Mouse (Mus musculus): ENCODE data around the gene Sugp1. TPM values are rescaled to one million over a fixed set of nuclear protein-coding genes. Genes with fewer than 3 reads are reported as not detected.
A peak's percentile ranks its signal among the peaks of the same experiment; 100 is the strongest.
"Not testable (repeated sequence)": the region's sequence is repeated elsewhere in the genome, so short reads cannot be mapped to it uniquely, and the experiment has no call there.

The Sugp1 gene
- polyA plus RNA-seq, 1 experiment = 26.4 TPM

DNA sequence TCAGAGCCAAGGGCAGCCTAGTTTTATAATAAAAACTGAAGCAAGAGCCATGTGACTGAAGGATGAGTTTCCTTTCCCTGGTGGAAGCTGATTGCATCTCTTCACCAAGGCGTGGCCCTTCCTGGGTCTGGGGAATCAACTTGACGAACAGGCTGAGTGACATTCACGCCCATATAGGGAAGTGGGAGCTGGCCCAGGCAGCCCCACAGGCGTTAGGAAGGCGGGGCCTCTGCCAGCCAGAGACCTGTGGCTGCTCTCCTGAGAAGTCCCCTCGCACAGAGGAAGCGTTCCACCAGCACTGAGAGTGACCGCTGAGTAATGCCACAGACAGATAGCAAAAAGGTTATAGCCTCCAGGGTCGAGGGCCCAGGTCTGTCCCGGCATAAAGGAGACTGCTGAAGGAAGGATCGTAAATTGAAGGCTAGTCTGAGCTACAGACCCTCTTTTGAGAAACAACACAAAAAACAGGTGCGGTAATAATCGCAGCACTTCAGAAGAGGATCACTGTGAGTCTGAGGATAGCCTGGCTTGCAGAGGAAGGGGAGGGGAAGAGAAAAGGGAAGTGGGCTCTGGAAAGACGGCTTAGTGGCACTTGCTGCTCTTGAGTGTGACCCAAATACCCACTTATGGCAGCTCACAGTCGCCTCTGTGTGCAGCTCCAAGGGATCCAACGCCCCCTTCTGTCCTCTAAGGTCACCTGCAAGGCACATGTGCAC, 41.3 kb upstream of the Sugp1 start:
- WGBS = under 1% methylated on average over 16 of the region's 16 CpGs
- peak; percentile 45; the same call in 1 of the 2 replicates for TF ChIP-seq POLR2A (IDR thresholded peaks at IDR 0.05; ENCODE audit: borderline replicate concordance, control insufficient read depth, low read depth, low read length)
- peak; percentile 72 for TF ChIP-seq CTCF (IDR thresholded peaks at IDR 0.05; ENCODE audit: control insufficient read depth, insufficient read depth, low read length)
- peaks cover 3% of the 10 kb centered on the region; the same call in 1 of the 2 replicates for H3K4me1 ChIP-seq (ENCODE audit: control insufficient read depth, insufficient read depth, low read length)
- peak overlapping the region; percentile 36 for H3K4me3 ChIP-seq (replicated peaks; ENCODE audit: control insufficient read depth, low read depth, low read length)
- peak overlapping the region; percentile 92 for H3K27ac ChIP-seq (ENCODE audit: control insufficient read depth, insufficient read depth, low read depth, low read length, poor library complexity)

DNA sequence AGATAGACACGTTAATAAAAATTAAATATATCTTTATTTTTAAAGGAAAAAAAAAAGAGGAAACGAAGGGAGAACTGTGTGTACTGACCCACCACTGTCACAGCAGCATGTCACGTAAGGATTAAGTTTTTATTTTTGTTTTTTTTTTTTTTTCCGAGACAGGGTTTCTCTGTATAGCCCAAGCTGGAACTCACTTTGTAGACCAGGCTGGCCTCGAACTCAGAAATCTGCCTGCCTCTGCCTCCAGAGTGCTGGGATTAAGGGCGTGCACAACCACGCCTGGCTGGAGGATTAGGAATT, 40.8 kb upstream of the Sugp1 start:
- 21% methylated on average over 7 of the region's 7 CpGs for WGBS
- peak overlapping the region; percentile 92; the same call in 1 of the 2 replicates for H3K27ac ChIP-seq (ENCODE audit: control insufficient read depth, insufficient read depth, low read depth, low read length, poor library complexity)
- not testable (repeated sequence) for H3K4me3 ChIP-seq (replicated peaks; ENCODE audit: control insufficient read depth, low read depth, low read length); H3K4me1 ChIP-seq (ENCODE audit: control insufficient read depth, insufficient read depth, low read length)

DNA sequence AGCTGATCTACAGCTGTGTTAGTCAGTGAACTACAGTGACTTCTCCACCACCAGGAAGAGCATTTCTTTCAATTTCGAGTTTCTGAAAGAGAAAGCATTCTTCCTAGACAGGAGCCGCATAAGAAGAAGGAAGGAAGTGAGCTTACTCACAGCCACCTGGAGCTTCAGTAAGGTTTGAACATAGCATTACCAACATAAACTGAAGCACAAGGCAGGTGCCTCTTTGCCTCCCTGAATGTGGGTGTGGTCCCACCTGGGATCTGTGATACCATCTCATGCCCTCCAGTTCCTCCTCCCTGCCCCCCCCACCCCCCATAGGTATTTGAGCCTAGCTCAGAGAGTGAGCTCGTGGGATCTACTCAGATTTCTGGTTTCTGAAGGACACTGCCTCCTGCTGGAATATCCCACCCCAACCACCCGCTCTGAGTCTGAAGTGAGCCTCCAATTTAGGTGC, 39.4 kb upstream of the Sugp1 start:
- Histone ChIP-seq H3K4me1 (ENCODE audit: control insufficient read depth, insufficient read depth, low read length) (peaks cover 3% of the 10 kb centered on the region; the same call in 1 of the 2 replicates), H3K27ac (ENCODE audit: control insufficient read depth, insufficient read depth, low read depth, low read length, poor library complexity) (peak overlapping the region; percentile 45), H3K4me3 (replicated peaks; ENCODE audit: control insufficient read depth, low read depth, low read length) (no peak overlapping the region)
- TF ChIP-seq CTCF (IDR thresholded peaks at IDR 0.05; ENCODE audit: control insufficient read depth, insufficient read depth, low read length) (peak; percentile 32; the same call in 1 of the 2 replicates), POLR2A (IDR thresholded peaks at IDR 0.05; ENCODE audit: borderline replicate concordance, control insufficient read depth, low read depth, low read length) (no peak)
- 19% methylated on average over 4 of the region's 4 CpGs for WGBS

DNA sequence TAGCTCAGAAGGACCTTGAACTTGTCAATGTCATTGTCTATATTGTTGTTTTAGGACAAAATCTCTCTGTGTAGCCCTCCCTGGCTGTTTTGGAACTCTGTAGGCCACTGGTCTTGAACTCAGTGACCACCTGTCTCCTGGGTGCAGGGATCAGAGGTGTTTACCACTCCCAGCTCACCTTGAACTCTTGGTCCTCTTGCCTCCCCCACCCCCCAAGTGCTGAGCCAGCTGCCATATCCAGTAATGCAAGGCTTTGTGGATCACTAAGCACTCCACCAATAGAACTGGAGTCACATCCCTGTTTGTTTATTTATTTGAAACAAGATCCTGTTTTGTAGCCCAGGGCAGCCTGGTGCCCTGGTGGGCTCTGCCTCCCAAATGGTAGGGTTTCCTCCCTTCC, 38.3 kb upstream of the Sugp1 start:
- H3K4me1 ChIP-seq (ENCODE audit: control insufficient read depth, insufficient read depth, low read length) = peaks cover 3% of the 10 kb centered on the region; the same call in 1 of the 2 replicates
- TF ChIP-seq CTCF (IDR thresholded peaks at IDR 0.05; ENCODE audit: control insufficient read depth, insufficient read depth, low read length) (no peak), POLR2A (IDR thresholded peaks at IDR 0.05; ENCODE audit: borderline replicate concordance, control insufficient read depth, low read depth, low read length) (no peak)
- H3K27ac ChIP-seq (ENCODE audit: control insufficient read depth, insufficient read depth, low read depth, low read length, poor library complexity) = no peak overlapping the region
- no peak overlapping the region for H3K4me3 ChIP-seq (replicated peaks; ENCODE audit: control insufficient read depth, low read depth, low read length)

DNA sequence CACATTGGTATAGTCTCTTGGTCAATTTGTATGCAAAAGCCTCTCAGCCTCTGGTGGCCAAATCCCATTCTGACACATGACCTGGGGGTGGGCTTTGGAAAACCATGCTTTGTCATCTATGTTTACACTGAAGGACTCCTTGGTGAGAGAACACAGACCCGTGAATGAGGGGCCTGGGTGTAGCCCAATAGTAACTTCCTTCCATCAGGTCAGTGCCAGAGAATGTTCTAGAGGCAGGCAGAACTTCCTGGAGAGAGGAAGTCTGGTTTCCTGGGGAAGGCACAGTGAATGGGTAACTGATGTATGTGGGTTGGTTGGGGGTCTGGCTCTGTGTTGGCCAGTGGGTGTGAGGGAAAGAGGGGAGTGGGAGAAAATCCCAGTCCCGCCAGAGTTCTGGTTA, 37.4 kb upstream of the Sugp1 start:
- Histone ChIP-seq H3K4me3 (replicated peaks; ENCODE audit: control insufficient read depth, low read depth, low read length) (no peak overlapping the region), H3K4me1 (ENCODE audit: control insufficient read depth, insufficient read depth, low read length) (peaks cover 3% of the 10 kb centered on the region; the same call in 1 of the 2 replicates), H3K27ac (ENCODE audit: control insufficient read depth, insufficient read depth, low read depth, low read length, poor library complexity) (no peak overlapping the region)
- WGBS = 42% methylated on average over 2 of the region's 2 CpGs
- TF ChIP-seq POLR2A (IDR thresholded peaks at IDR 0.05; ENCODE audit: borderline replicate concordance, control insufficient read depth, low read depth, low read length) (no peak), CTCF (IDR thresholded peaks at IDR 0.05; ENCODE audit: control insufficient read depth, insufficient read depth, low read length) (no peak)

DNA sequence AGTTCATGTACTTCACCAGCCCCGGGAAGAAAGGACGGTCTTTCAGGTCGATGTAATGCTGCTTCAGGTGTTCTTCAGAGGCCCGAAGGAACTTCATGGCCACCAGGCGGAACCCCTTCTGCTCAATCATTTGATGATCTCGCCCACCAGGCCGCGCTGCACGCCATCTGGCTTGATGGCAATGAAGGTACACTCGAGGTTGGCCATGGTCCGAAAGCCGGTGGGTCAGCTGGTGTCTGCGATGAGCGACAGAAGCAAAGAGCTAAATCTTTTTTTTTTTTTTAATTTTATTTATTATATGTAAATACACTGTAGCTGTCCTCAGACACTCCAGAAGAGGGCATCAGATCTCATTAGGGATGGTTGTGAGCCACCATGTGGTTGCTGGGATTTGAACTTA, 31.8 kb upstream of the Sugp1 start:
- not testable (repeated sequence) for H3K27ac ChIP-seq (ENCODE audit: control insufficient read depth, insufficient read depth, low read depth, low read length, poor library complexity); H3K4me1 ChIP-seq (ENCODE audit: control insufficient read depth, insufficient read depth, low read length); H3K4me3 ChIP-seq (replicated peaks; ENCODE audit: control insufficient read depth, low read depth, low read length)
- WGBS = 90% methylated on average over 14 of the region's 14 CpGs

DNA sequence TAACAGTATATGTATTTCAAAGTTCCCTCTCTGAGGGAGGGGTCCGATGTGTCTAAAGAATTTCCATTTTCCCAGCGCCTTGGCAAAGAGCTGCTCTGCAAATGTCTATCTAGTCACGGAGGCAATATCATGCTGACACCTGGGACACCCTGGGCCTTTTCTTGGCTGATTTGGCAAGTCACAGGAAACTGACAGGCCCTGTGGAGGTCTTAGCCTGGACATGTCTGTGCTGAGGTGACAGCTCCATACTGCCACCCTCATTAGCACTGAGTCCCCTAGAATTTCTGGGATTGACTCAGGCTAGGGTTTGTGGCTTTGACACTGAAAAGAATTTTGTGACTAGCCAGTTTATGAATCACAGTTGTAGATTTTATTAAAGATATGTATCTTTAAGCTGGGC, 30.3 kb upstream of the Sugp1 start:
- no peak for TF ChIP-seq POLR2A (IDR thresholded peaks at IDR 0.05; ENCODE audit: borderline replicate concordance, control insufficient read depth, low read depth, low read length)
- no peak for TF ChIP-seq CTCF (IDR thresholded peaks at IDR 0.05; ENCODE audit: control insufficient read depth, insufficient read depth, low read length)
- Histone ChIP-seq H3K4me1 (ENCODE audit: control insufficient read depth, insufficient read depth, low read length) (no peaks in the 10 kb centered on the region), H3K27ac (ENCODE audit: control insufficient read depth, insufficient read depth, low read depth, low read length, poor library complexity) (no peak overlapping the region), H3K4me3 (replicated peaks; ENCODE audit: control insufficient read depth, low read depth, low read length) (no peak overlapping the region)
- WGBS = 69% methylated on average over 3 of the region's 3 CpGs

DNA sequence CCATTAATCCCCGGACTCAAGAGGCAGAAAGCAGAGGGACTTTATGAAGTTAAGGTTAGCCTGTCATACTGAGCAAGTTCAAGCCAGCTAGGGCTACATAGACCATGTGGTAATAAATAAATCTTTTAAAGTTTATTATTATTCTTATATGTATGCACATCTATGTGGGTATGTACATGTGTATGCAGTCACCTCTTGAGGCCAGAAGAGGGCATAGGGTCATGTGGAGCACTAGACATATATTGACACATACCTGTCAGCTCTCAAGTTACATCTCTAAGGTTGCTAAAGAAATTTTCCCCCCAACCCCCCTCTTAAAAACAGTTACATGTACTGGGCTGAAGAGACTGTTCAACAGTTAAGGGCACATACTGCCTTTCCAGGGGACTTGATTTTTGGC, 29.9 kb upstream of the Sugp1 start:
- TF ChIP-seq CTCF (IDR thresholded peaks at IDR 0.05; ENCODE audit: control insufficient read depth, insufficient read depth, low read length) (no peak), POLR2A (IDR thresholded peaks at IDR 0.05; ENCODE audit: borderline replicate concordance, control insufficient read depth, low read depth, low read length) (no peak)
- Histone ChIP-seq H3K27ac (ENCODE audit: control insufficient read depth, insufficient read depth, low read depth, low read length, poor library complexity) (no peak overlapping the region), H3K4me3 (replicated peaks; ENCODE audit: control insufficient read depth, low read depth, low read length) (no peak overlapping the region), H3K4me1 (ENCODE audit: control insufficient read depth, insufficient read depth, low read length) (no peaks in the 10 kb centered on the region)
- 75% methylated on average over 1 of the region's 1 CpGs for WGBS

DNA sequence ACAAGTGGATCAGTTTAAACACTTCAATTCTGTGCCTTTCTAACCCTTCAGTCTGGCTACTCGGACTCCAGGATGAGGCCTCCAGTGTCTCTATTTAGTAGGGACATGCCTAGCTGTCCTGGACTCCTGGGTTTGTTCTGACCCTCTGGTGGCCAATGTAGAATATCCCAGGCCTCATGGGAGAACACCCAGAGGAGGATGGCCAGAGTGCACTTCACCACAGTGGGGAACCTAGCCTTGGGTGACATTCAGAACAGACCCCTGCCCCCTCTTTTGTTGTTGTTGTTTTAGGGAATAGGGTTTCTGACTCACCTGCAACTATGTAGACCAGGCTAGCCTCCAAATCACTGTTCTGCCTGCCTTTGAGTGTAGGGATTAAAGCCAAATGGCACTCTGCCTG, 27.6 kb upstream of the Sugp1 start:
- 80% methylated on average over 1 of the region's 1 CpGs for WGBS
- TF ChIP-seq POLR2A (IDR thresholded peaks at IDR 0.05; ENCODE audit: borderline replicate concordance, control insufficient read depth, low read depth, low read length) (no peak), CTCF (IDR thresholded peaks at IDR 0.05; ENCODE audit: control insufficient read depth, insufficient read depth, low read length) (no peak)
- no peaks in the 10 kb centered on the region for H3K4me1 ChIP-seq (ENCODE audit: control insufficient read depth, insufficient read depth, low read length)
- H3K27ac ChIP-seq (ENCODE audit: control insufficient read depth, insufficient read depth, low read depth, low read length, poor library complexity) = no peak overlapping the region
- no peak overlapping the region for H3K4me3 ChIP-seq (replicated peaks; ENCODE audit: control insufficient read depth, low read depth, low read length)
